Mouse (Mus musculus): ENCODE measurements at regions not wholly inside any gene's neighbourhood (a gene's known extent, or its start where the extent isn't known, plus 50 kb on each side); places are given as distances from the start of the nearest gene placed in this dataset.

DNA sequence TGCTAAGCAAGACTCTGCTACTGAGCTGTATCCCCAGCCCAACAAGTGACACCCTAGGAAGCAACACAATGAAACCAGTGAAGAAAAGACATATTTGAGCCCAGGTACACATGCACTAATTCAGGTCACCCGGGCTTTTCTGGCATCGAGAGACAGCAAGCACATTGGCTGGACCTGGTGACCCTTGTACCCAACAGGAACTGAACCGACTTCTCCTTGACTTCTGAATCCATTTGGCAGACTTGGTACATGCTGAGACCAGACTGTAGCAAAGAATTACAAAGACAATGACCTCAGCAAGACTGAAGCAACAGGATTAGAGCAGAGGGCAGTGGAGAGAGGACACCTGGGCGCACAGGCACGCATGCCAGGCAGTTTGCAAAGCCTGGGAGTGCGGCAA lies 79.1 kb downstream of the Sema4f start:
- Histone ChIP-seq H3K27me3 (ENCODE audit: insufficient read depth, low read length) (no peaks in the 10 kb centered on the region), H3K4me1 (ENCODE audit: insufficient read depth) (no peaks in the 10 kb centered on the region), H3K4me3 (ENCODE audit: low read depth, low read length) (no peak overlapping the region), H3K4me2 (no peak overlapping the region), H3K9me3 (ENCODE audit: low read depth, low read length) (no peaks in the 10 kb centered on the region), H3K9ac (no peak overlapping the region), H3K27ac (ENCODE audit: low read depth) (no peak overlapping the region), H3K36me3 (ENCODE audit: insufficient read depth) (no peaks in the 10 kb centered on the region)
- no peak for ATAC-seq (ENCODE audit: insufficient read depth)
- WGBS, result 78% methylated on average over 6 of the region's 6 CpGs
- no peak for TF ChIP-seq CTCF (IDR thresholded peaks at IDR 0.05; ENCODE audit: low read depth)
- no peak for DNase-seq

DNA sequence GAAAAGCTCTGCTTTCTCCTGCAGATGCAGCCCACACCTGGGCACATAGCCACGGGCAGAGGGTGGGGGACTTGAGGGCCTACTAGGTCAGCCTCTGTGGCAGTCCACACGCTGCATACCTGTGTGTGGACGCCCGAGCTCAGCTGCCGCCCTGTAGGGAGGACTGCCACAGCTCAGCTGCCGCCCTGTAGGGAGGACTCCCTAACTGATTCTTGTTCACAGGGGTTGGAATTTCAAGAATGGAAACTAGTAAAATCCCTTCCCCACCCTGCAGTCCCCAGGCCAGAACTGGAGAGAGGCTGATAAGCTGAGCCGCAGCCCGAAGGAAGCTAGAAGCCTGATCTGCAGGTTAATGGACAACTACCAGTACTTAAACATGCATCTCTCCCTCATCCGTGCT lies 82.0 kb upstream of the Hk2 start:
- Histone ChIP-seq H3K27ac (ENCODE audit: low read depth) (no peak overlapping the region), H3K4me1 (ENCODE audit: insufficient read depth) (no peaks in the 10 kb centered on the region), H3K9me3 (ENCODE audit: low read depth, low read length) (no peaks in the 10 kb centered on the region), H3K4me3 (ENCODE audit: low read depth, low read length) (no peak overlapping the region), H3K36me3 (ENCODE audit: insufficient read depth) (no peaks in the 10 kb centered on the region), H3K4me2 (no peak overlapping the region), H3K9ac (no peak overlapping the region), H3K27me3 (ENCODE audit: insufficient read depth, low read length) (no peaks in the 10 kb centered on the region)
- peak; percentile 24 for DNase-seq
- ATAC-seq (ENCODE audit: insufficient read depth), result peak; percentile 56; the same call in 1 of the 2 replicates
- TF ChIP-seq CTCF (IDR thresholded peaks at IDR 0.05; ENCODE audit: low read depth), result no peak
- WGBS, result 55% methylated on average over 9 of the region's 9 CpGs

DNA sequence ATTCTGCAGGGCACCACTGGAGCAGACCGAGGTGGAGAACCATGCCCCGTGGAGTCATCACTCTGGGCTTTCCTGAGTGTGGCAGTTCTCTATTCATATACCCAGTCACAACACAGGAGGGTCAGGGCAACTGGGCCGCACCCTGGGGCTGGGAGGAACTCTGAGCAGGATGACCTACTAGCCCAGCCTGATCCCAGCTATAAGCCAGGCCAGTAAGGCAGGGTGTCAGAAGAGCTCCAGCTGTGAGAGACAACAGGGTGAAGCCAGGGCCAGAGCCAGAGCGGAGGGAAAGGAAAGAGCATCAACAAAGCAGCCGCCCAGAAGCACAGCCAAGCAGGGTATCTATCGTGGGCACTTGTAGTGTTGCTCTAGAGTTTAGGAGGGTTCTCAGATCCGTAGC lies 81.1 kb upstream of the Hk2 start:
- DNase-seq (no peak), ATAC-seq (ENCODE audit: insufficient read depth) (no peak)
- no peak overlapping the region for H3K27ac ChIP-seq (ENCODE audit: low read depth)
- H3K9me3 ChIP-seq (ENCODE audit: low read depth, low read length), result no peaks in the 10 kb centered on the region
- H3K4me1 ChIP-seq (ENCODE audit: insufficient read depth), result no peaks in the 10 kb centered on the region
- no peaks in the 10 kb centered on the region for H3K36me3 ChIP-seq (ENCODE audit: insufficient read depth)
- H3K9ac ChIP-seq, result no peak overlapping the region
- 68% methylated on average over 7 of the region's 7 CpGs for WGBS
- no peak overlapping the region for H3K4me3 ChIP-seq (ENCODE audit: low read depth, low read length)
- no peak for TF ChIP-seq CTCF (IDR thresholded peaks at IDR 0.05; ENCODE audit: low read depth)
- no peak overlapping the region for H3K4me2 ChIP-seq
- H3K27me3 ChIP-seq (ENCODE audit: insufficient read depth, low read length), result no peaks in the 10 kb centered on the region

DNA sequence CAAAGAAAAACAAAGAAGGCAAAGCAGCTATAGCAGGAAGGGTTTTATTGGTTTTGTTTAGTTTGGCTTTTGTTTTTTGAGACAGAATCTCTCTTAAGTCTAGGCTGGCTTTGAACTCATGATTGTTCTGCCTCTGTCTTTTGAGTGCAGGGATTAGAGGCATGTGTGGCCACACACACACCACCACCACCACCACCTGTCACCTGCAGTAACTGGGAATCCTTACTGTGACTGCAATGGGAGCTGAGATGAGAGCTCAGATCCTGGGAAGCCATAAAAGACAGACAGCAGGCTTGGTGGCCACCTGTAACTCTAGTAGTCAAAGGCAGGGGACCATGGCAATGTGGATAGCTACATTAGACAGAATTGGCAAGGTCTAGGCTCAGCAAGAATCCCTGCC lies 80.5 kb upstream of the Hk2 start:
- ATAC-seq (ENCODE audit: insufficient read depth) (no peak), DNase-seq (no peak)
- no peak overlapping the region for H3K4me3 ChIP-seq (ENCODE audit: low read depth, low read length)
- H3K27ac ChIP-seq (ENCODE audit: low read depth), result no peak overlapping the region
- H3K4me2 ChIP-seq, result no peak overlapping the region
- no peaks in the 10 kb centered on the region for H3K4me1 ChIP-seq (ENCODE audit: insufficient read depth)
- no peaks in the 10 kb centered on the region for H3K36me3 ChIP-seq (ENCODE audit: insufficient read depth)
- no peaks in the 10 kb centered on the region for H3K27me3 ChIP-seq (ENCODE audit: insufficient read depth, low read length)
- no peak for TF ChIP-seq CTCF (IDR thresholded peaks at IDR 0.05; ENCODE audit: low read depth)
- H3K9me3 ChIP-seq (ENCODE audit: low read depth, low read length), result no peaks in the 10 kb centered on the region
- no peak overlapping the region for H3K9ac ChIP-seq

DNA sequence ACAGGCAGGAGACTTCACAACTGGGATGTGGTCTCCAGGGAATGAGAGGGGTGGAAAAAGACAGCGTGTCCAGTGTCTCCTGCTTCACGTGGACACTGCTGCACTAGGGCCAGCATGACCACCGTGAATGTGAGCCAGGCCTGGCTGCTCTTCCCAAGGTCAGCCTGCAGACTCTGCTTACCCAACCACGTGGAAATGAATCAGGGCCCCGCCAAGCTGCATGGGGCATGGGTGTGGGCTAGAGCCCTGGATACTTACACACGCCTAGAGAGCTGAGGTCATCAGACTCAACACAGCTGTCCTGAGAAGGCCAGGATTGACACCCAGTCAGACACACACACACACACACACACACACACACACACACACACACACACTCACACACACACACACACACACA lies 80.1 kb upstream of the Hk2 start:
- no peak for ATAC-seq (ENCODE audit: insufficient read depth)

DNA sequence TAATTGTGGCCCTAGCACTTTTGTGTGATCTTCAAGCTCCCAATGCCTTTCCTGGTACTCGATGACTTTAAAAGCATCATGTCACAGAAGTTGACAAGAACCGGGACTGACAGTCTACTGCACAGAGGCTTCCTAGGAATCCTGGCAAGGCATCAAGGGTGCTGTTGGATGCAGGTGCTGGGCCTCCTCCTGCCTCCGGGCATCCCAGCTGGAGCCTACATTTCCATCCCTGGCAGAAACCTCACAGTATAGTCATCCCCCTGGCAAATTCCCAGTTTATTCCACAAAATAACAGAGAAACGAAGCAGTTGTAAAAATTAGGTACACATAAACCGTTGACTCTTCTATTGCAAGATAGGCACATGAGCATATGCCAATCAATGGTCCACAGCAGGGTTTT lies 78.8 kb upstream of the Hk2 start:
- Histone ChIP-seq H3K4me3 (ENCODE audit: low read depth, low read length) (no peak overlapping the region), H3K27me3 (ENCODE audit: insufficient read depth, low read length) (no peaks in the 10 kb centered on the region), H3K36me3 (ENCODE audit: insufficient read depth) (no peaks in the 10 kb centered on the region), H3K9ac (no peak overlapping the region), H3K27ac (ENCODE audit: low read depth) (no peak overlapping the region), H3K9me3 (ENCODE audit: low read depth, low read length) (no peaks in the 10 kb centered on the region), H3K4me2 (no peak overlapping the region), H3K4me1 (ENCODE audit: insufficient read depth) (no peaks in the 10 kb centered on the region)
- DNase-seq (no peak), ATAC-seq (ENCODE audit: insufficient read depth) (no peak)
- TF ChIP-seq CTCF (IDR thresholded peaks at IDR 0.05; ENCODE audit: low read depth), result no peak
- whole genome bisulfite sequencing, result 74% methylated on average over 5 of the region's 5 CpGs

More for the DNA sequence above, 80.1 kb upstream of the Hk2 start:
- Histone ChIP-seq H3K27me3 (ENCODE audit: insufficient read depth, low read length) (no peaks in the 10 kb centered on the region), H3K4me3 (ENCODE audit: low read depth, low read length) (no peak overlapping the region), H3K4me1 (ENCODE audit: insufficient read depth) (no peaks in the 10 kb centered on the region), H3K4me2 (no peak overlapping the region), H3K9ac (no peak overlapping the region), H3K27ac (ENCODE audit: low read depth) (no peak overlapping the region), H3K36me3 (ENCODE audit: insufficient read depth) (no peaks in the 10 kb centered on the region), H3K9me3 (ENCODE audit: low read depth, low read length) (no peaks in the 10 kb centered on the region)
- 52% methylated on average over 6 of the region's 6 CpGs for WGBS
- no peak for DNase-seq
- TF ChIP-seq CTCF (IDR thresholded peaks at IDR 0.05; ENCODE audit: low read depth), result no peak

DNA sequence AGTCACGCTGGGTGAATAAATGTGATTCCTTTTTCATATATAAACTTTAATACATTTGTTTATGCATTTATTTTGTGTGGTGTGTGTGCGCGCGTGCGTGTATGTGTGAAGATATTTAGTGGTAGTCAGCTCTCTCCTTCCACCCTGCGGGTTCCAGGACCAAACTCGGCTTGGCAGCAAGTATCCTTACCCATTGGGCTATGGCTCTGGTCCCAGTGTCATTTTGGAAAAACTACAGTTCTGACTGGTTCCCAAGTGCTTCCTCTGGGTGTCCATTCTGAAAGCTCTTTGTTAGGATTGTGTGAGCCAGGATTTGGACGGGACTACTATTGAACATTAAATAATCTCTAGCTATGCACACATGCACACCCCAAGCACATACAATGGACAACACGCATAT lies 76.3 kb upstream of the Hk2 start:
- Histone ChIP-seq H3K27me3 (ENCODE audit: insufficient read depth, low read length) (no peaks in the 10 kb centered on the region), H3K4me1 (ENCODE audit: insufficient read depth) (no peaks in the 10 kb centered on the region), H3K4me3 (ENCODE audit: low read depth, low read length) (no peak overlapping the region), H3K9ac (no peak overlapping the region), H3K27ac (ENCODE audit: low read depth) (no peak overlapping the region), H3K4me2 (no peak overlapping the region), H3K9me3 (ENCODE audit: low read depth, low read length) (no peaks in the 10 kb centered on the region), H3K36me3 (ENCODE audit: insufficient read depth) (no peaks in the 10 kb centered on the region)
- ATAC-seq (ENCODE audit: insufficient read depth), result no peak
- DNase-seq, result no peak
- TF ChIP-seq CTCF (IDR thresholded peaks at IDR 0.05; ENCODE audit: low read depth), result no peak
- WGBS, result 88% methylated on average over 9 of the region's 9 CpGs

DNA sequence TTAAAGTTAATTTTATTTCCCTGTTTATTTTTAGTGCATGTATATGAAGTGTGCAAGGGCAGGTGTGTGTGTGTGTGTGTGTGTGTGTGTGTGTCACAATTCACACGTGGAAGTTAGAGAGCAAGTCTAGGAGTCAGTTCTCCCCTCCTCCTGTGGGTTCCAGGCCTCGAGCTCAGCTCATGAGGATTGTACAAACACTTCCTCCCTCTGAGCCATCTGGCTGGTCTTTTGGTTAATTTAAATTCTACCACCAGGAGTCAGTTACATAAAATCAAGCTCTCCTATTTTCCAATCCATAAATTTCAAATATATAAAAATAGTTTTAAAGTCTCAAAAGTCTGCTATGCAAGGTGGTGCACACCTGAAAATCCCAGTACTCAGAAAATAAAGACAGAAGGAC lies 73.3 kb upstream of the Hk2 start:
- no peaks in the 10 kb centered on the region for H3K36me3 ChIP-seq (ENCODE audit: insufficient read depth)
- DNase-seq (no peak), ATAC-seq (ENCODE audit: insufficient read depth) (no peak)
- 56% methylated on average over 2 of the region's 2 CpGs for WGBS
- H3K4me2 ChIP-seq, result no peak overlapping the region
- H3K9ac ChIP-seq, result no peak overlapping the region
- no peak for TF ChIP-seq CTCF (IDR thresholded peaks at IDR 0.05; ENCODE audit: low read depth)
- H3K27ac ChIP-seq (ENCODE audit: low read depth), result no peak overlapping the region
- H3K4me1 ChIP-seq (ENCODE audit: insufficient read depth), result no peaks in the 10 kb centered on the region
- H3K9me3 ChIP-seq (ENCODE audit: low read depth, low read length), result no peaks in the 10 kb centered on the region
- no peaks in the 10 kb centered on the region for H3K27me3 ChIP-seq (ENCODE audit: insufficient read depth, low read length)
- no peak overlapping the region for H3K4me3 ChIP-seq (ENCODE audit: low read depth, low read length)

All from lung, embryonic 14.5 days (tissue).